Mouse (Mus musculus): ENCODE measurements around the gene Radil. TPM values are rescaled to one million over a fixed set of nuclear protein-coding genes. Genes with fewer than 3 reads are reported as not detected.
A peak's percentile ranks its signal among the peaks of the same experiment; 100 is the strongest.

Gene Radil
- polyA plus RNA-seq, 1 experiment from 2014 or later: 6.7 TPM

DNA sequence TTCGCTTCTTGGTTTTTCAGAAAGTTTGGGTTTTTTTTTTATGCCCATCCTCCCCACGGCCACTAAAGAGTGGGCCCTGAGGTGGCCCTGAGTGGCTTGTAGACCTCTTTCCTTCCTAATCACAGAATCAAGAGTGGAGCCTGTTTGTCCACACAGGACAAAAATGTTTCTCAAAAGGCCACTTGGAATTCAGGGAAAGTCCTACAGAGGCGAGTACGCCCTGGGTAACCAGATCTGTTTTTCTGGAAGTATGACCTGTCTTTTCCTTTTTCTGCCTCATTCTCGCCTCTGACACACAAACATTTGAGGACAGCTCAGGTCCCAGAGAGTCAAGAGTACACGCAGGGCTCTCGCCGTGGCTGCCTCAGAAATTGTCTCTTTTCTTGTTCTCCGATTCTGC lies 1.5 kb downstream of the Radil start:
- no peak overlapping the region for H3K9ac ChIP-seq (ENCODE audit: low read length)
- peak overlapping the region; percentile 98 for H3K4me2 ChIP-seq (ENCODE audit: low read depth)
- H3K9me3 ChIP-seq (ENCODE audit: control insufficient read depth, low read length): no peaks in the 10 kb centered on the region
- ATAC-seq (ENCODE audit: insufficient read depth, low FRiP score, low TSS enrichment): no peak
- no peak for DNase-seq (ENCODE audit: low spot score)
- H3K4me3 ChIP-seq (ENCODE audit: low read depth, low read length): no peak overlapping the region
- peak overlapping the region; percentile 36; the same call in 1 of the 2 replicates for H3K27ac ChIP-seq (ENCODE audit: low read depth, low read length)
- H3K36me3 ChIP-seq (ENCODE audit: control insufficient read depth, insufficient read depth, low read length): no peaks in the 10 kb centered on the region
- WGBS: 28% methylated on average over 9 of the region's 9 CpGs
- no peaks in the 10 kb centered on the region for H3K27me3 ChIP-seq (ENCODE audit: control insufficient read depth, insufficient read depth, low read length)
- H3K4me1 ChIP-seq (ENCODE audit: control insufficient read depth, insufficient read depth, low read length): 0 out of 2 replicates have a peak, but pooled peaks cover 14% of the 10 kb centered on the region

DNA sequence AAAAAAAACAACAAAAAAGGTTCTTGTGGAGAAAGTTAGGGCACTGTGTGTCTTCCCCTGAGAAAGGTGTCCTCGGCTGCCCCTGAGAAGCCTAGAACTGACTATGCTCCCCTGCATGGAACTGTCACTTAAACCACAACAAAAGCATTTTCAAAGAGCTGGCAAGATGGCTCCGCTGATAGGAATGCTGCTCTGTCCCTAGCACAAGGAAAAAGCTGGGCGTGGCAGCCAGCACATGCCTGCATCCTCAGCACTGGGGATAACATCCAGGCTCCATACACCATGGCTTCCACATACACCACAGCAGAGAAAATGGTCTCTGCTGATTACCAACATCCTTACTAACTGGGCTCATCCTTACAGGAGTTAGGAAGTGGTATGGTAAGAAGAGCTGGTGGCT lies 3.8 kb downstream of the Radil start:
- DNase-seq (ENCODE audit: low spot score): no peak
- 77% methylated on average over 3 of the region's 3 CpGs for WGBS
- no peaks in the 10 kb centered on the region for H3K9me3 ChIP-seq (ENCODE audit: control insufficient read depth, low read length)
- no peak for ATAC-seq (ENCODE audit: insufficient read depth, low FRiP score, low TSS enrichment)
- H3K4me3 ChIP-seq (ENCODE audit: low read depth, low read length): no peak overlapping the region
- H3K27ac ChIP-seq (ENCODE audit: low read depth, low read length): no peak overlapping the region
- no peak overlapping the region for H3K4me2 ChIP-seq (ENCODE audit: low read depth)
- H3K4me1 ChIP-seq (ENCODE audit: control insufficient read depth, insufficient read depth, low read length): 0 out of 2 replicates have a peak, but pooled peaks cover 14% of the 10 kb centered on the region
- H3K27me3 ChIP-seq (ENCODE audit: control insufficient read depth, insufficient read depth, low read length): no peaks in the 10 kb centered on the region
- no peak overlapping the region for H3K9ac ChIP-seq (ENCODE audit: low read length)
- H3K36me3 ChIP-seq (ENCODE audit: control insufficient read depth, insufficient read depth, low read length): no peaks in the 10 kb centered on the region; the same call in 1 of the 2 replicates

DNA sequence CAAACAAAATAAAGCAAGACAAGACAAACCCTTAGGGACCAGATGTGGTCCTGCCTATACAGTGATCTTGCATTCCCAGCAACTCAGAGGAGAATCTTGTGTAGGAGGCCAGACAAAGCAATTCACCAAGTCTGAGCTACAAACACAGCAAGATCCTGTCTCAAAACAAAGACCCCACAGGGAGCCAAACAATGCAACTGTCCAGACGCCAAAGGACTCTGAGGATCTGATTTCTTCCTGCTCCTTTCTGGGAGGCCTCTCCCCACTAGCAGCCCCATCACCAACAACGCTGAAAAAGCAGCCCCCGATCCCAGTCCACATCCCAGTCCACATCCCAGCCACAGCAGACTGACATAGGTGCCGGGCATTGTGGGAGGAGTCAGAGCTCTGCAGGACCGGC lies 4.6 kb downstream of the Radil start:
- no peak overlapping the region for H3K4me3 ChIP-seq (ENCODE audit: low read depth, low read length)
- no peak overlapping the region for H3K4me2 ChIP-seq (ENCODE audit: low read depth)
- no peaks in the 10 kb centered on the region for H3K9me3 ChIP-seq (ENCODE audit: control insufficient read depth, low read length)
- H3K9ac ChIP-seq (ENCODE audit: low read length): peak overlapping the region; percentile 33; the same call in 1 of the 2 replicates
- H3K27me3 ChIP-seq (ENCODE audit: control insufficient read depth, insufficient read depth, low read length): no peaks in the 10 kb centered on the region
- 13% methylated on average over 5 of the region's 5 CpGs for WGBS
- H3K4me1 ChIP-seq (ENCODE audit: control insufficient read depth, insufficient read depth, low read length): 0 out of 2 replicates have a peak, but pooled peaks cover 14% of the 10 kb centered on the region
- ATAC-seq (ENCODE audit: insufficient read depth, low FRiP score, low TSS enrichment): no peak
- DNase-seq (ENCODE audit: low spot score): peak; percentile 20
- H3K27ac ChIP-seq (ENCODE audit: low read depth, low read length): no peak overlapping the region
- no peaks in the 10 kb centered on the region; the same call in 1 of the 2 replicates for H3K36me3 ChIP-seq (ENCODE audit: control insufficient read depth, insufficient read depth, low read length)

DNA sequence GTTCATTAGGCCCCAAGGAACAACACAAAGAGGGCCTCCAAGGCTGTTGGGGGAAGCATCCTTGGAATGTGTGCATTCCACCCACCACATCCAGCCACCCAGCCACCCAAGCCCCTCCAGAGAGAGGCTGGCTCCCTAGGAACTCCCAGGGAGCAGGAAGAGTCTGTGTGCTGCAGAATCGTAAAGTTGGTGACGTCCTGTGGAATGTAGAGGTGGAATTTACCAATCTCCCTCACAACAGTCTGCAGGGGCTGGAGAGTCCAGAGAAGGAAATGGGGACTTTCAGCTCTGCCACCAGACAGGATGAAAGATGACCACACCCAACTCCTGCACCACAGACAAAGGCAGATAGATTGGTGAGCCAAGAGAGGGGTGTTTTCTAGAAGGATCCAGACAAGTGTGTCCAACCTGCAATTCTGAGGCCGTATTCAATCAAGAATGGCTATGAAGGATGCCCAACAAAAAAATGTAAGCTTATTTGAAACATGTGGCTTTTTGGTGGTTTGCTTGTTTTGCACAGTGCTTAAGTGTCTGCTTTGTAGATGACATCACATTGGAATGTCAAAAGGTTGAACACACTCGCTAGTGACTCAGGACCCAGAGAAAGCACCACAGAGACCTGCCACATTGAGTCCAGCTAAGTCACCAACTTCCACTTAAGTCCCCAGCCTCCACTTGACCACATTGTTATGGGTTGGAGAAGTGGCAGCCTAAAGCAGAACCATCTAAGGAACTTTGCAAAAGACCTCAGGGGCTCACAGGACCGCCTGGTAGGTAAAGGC lies 5.7 kb downstream of the Radil start:
- Histone ChIP-seq H3K27ac (ENCODE audit: low read depth, low read length) (no peak overlapping the region), H3K9me3 (ENCODE audit: control insufficient read depth, low read length) (no peaks in the 10 kb centered on the region), H3K4me2 (ENCODE audit: low read depth) (no peak overlapping the region), H3K4me1 (ENCODE audit: control insufficient read depth, insufficient read depth, low read length) (0 out of 2 replicates have a peak, but pooled peaks cover 9% of the 10 kb centered on the region), H3K36me3 (ENCODE audit: control insufficient read depth, insufficient read depth, low read length) (no peaks in the 10 kb centered on the region; the same call in 1 of the 2 replicates), H3K27me3 (ENCODE audit: control insufficient read depth, insufficient read depth, low read length) (no peaks in the 10 kb centered on the region), H3K4me3 (ENCODE audit: low read depth, low read length) (no peak overlapping the region), H3K9ac (ENCODE audit: low read length) (no peak overlapping the region)
- no peak for DNase-seq (ENCODE audit: low spot score)
- 69% methylated on average over 5 of the region's 5 CpGs for WGBS
- no peak for ATAC-seq (ENCODE audit: insufficient read depth, low FRiP score, low TSS enrichment)

DNA sequence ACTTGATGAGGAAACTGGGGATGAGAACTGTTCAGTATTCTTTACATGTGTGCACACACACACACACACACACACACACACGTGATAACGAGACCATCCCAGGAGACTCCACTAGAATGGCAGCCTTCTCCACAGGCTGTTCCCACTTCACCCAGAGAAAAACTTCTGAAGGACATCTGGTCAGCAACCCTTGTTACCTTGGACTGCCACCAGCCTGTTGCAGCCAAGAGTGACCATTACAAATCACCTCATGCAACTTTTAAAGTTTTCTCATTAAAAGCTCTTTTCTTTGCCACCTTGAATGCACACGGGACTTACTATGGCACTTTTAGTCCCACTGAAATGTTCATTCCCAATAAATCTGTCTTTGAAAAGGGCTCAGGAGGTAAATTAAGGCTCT lies 13.6 kb downstream of the Radil start:
- Histone ChIP-seq H3K36me3 (ENCODE audit: control insufficient read depth, insufficient read depth, low read length) (no peaks in the 10 kb centered on the region), H3K4me2 (ENCODE audit: low read depth) (no peak overlapping the region), H3K27ac (ENCODE audit: low read depth, low read length) (no peak overlapping the region), H3K9ac (ENCODE audit: low read length) (no peak overlapping the region), H3K27me3 (ENCODE audit: control insufficient read depth, insufficient read depth, low read length) (no peaks in the 10 kb centered on the region), H3K4me3 (ENCODE audit: low read depth, low read length) (no peak overlapping the region), H3K9me3 (ENCODE audit: control insufficient read depth, low read length) (no peaks in the 10 kb centered on the region), H3K4me1 (ENCODE audit: control insufficient read depth, insufficient read depth, low read length) (no peaks in the 10 kb centered on the region)
- ATAC-seq (ENCODE audit: insufficient read depth, low FRiP score, low TSS enrichment) (no peak), DNase-seq (ENCODE audit: low spot score) (no peak)
- WGBS: 87% methylated on average over 3 of the region's 3 CpGs

DNA sequence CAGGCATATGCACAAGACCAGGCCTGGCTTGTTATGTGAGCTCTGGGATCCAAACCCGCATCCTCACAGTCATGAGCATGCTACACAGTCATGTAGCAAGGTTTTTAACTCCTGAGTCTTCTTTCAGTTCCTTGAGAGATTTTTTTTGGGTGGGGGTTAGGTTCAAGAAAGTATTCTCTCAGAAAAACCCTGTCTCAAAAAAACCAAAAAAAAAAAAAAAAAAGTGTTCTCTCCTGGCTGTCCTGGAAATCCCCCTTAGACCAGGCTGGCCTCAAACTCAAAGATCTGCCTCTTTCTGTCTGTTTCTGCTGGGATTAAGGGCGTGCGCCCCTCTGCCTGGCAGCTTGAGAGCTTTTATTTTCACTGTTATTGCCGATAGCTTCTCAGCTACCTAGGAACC lies 15.5 kb downstream of the Radil start:
- H3K4me2 ChIP-seq (ENCODE audit: low read depth): no peak overlapping the region
- H3K4me3 ChIP-seq (ENCODE audit: low read depth, low read length): no peak overlapping the region
- no peaks in the 10 kb centered on the region for H3K9me3 ChIP-seq (ENCODE audit: control insufficient read depth, low read length)
- peaks cover 2% of the 10 kb centered on the region for H3K27me3 ChIP-seq (ENCODE audit: control insufficient read depth, insufficient read depth, low read length)
- H3K36me3 ChIP-seq (ENCODE audit: control insufficient read depth, insufficient read depth, low read length): no peaks in the 10 kb centered on the region
- no peaks in the 10 kb centered on the region for H3K4me1 ChIP-seq (ENCODE audit: control insufficient read depth, insufficient read depth, low read length)
- ATAC-seq (ENCODE audit: insufficient read depth, low FRiP score, low TSS enrichment) (no peak), DNase-seq (ENCODE audit: low spot score) (no peak)
- H3K9ac ChIP-seq (ENCODE audit: low read length): no peak overlapping the region
- WGBS: 87% methylated on average over 4 of the region's 4 CpGs
- H3K27ac ChIP-seq (ENCODE audit: low read depth, low read length): no peak overlapping the region

DNA sequence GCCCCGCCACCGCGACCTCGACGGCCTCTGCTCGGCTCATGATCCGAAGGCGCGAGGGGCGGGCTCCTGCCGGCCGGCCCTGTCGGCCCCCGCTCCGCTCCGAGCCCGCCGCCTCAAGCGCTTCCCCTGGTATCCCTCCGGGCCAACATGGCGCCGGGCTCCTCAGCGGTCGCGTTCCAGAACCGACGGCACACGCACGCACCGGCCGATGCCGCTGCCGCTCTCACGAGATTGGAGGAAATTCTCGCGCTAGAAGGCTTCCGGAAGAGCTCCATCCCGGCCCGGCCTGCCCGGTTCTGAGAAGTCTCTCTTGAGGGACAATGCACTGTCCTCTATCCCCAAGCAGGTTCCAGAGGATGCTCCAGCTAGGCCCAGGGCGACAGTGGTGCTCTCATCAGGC lies 21.0 kb downstream of the Radil start, which contains the start of gene Papolb:
Gene Papolb, minus strand, starts transcription at position 162 of the 400 bp plus-strand sequence.
- peaks cover 4% of the 10 kb centered on the region for H3K27me3 ChIP-seq (ENCODE audit: control insufficient read depth, insufficient read depth, low read length)
- H3K36me3 ChIP-seq (ENCODE audit: control insufficient read depth, insufficient read depth, low read length): no peaks in the 10 kb centered on the region
- H3K4me1 ChIP-seq (ENCODE audit: control insufficient read depth, insufficient read depth, low read length): no peaks in the 10 kb centered on the region
- H3K27ac ChIP-seq (ENCODE audit: low read depth, low read length): no peak within 1 kb of the TSS
- H3K9ac ChIP-seq (ENCODE audit: low read length): no peak within 1 kb of the TSS
- no peak within 1 kb of the TSS for H3K4me3 ChIP-seq (ENCODE audit: low read depth, low read length)
- peak within 1 kb of the TSS; percentile 28; the same call in 1 of the 2 replicates for H3K4me2 ChIP-seq (ENCODE audit: low read depth)
- DNase-seq (ENCODE audit: low spot score) (no peak), ATAC-seq (ENCODE audit: insufficient read depth, low FRiP score, low TSS enrichment) (no peak)
- WGBS: 32% methylated on average over 36 of the region's 41 CpGs
- no peaks in the 10 kb centered on the region for H3K9me3 ChIP-seq (ENCODE audit: control insufficient read depth, low read length)

DNA sequence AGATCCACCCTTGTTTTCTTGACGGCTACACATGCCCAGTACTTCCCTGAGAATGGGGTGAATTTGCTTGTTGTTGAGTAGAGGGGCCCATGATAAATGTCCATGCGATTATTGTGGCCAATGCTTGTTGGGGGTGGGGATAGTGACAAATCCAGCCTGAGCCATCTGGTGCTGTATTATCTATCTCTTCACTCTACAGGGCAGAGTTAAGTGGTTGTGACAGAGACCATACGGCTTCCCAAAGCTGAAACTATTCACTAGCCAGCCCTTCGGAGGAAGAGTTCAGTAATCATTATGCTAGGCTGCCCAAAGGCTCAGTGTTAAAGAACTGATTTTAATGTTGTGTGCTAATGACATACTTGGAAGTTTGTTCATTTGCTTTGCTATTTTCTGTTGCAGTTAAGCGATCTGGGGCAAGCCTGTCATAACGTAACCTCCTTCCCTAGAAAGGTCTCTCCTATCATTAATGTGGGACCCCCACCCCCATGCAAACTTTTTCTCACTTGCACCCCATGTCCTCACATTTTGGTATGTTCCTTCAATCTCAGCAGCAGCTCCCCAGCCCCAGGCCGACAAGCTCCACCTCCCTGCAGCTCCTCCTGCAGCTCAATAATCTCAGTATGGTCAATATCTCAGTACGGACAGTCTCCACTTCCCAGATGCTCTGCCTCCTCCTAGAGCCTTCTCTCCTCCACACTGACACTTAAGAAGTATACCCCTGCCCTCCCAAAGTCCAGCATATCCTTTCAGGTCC lies 26.0 kb downstream of the Radil start:
- H3K4me3 ChIP-seq (ENCODE audit: low read depth, low read length): no peak overlapping the region
- no peak overlapping the region for H3K9ac ChIP-seq (ENCODE audit: low read length)
- ATAC-seq (ENCODE audit: insufficient read depth, low FRiP score, low TSS enrichment): no peak
- H3K9me3 ChIP-seq (ENCODE audit: control insufficient read depth, low read length): no peaks in the 10 kb centered on the region
- DNase-seq (ENCODE audit: low spot score): no peak
- H3K27ac ChIP-seq (ENCODE audit: low read depth, low read length): no peak overlapping the region
- no peaks in the 10 kb centered on the region for H3K4me1 ChIP-seq (ENCODE audit: control insufficient read depth, insufficient read depth, low read length)
- WGBS: 76% methylated on average over 8 of the region's 8 CpGs
- no peaks in the 10 kb centered on the region for H3K36me3 ChIP-seq (ENCODE audit: control insufficient read depth, insufficient read depth, low read length)
- H3K4me2 ChIP-seq (ENCODE audit: low read depth): no peak overlapping the region
- H3K27me3 ChIP-seq (ENCODE audit: control insufficient read depth, insufficient read depth, low read length): no peaks in the 10 kb centered on the region; the same call in 1 of the 2 replicates
